ENCODE assay signal across 14 mouse cellular contexts in genomic region chr8:127229325-127230232, GRCm38 (mm10).
DNase-seq lines count a peak whose midpoint lies in the region; ATAC-seq and TF ChIP-seq lines count a peak whose summit lies in the region.
"Had no signal": no experiment of that assay in that cellular context is flagged by ENCODE, and none has a peak within 500 bp of the region (broad histone marks: within the 10 kb centered on the region; RNA-seq: fewer than 3 reads in every experiment).

No protein-coding gene starts in this region.

- peaks cover 37% of the 10 kb centered on the region for H3K4me1 ChIP-seq in kidney, embryonic 16.5 days (ENCODE audit: insufficient read depth, low read length)
- H3K4me1 ChIP-seq in stomach, embryonic 16.5 days (ENCODE audit: control insufficient read depth, insufficient read depth, low read length): peaks cover 22% of the 10 kb centered on the region
- H3K4me1 ChIP-seq in stomach, postnatal 0 days (replicated peaks; ENCODE audit: control insufficient read depth, insufficient read depth): 0 out of 2 replicates have a peak, but pooled peaks cover 5% of the 10 kb centered on the region

- no peaks in the 10 kb centered on the region for H3K27me3 ChIP-seq in kidney, embryonic 16.5 days (ENCODE audit: insufficient read depth, low read length)
- H3K27me3 ChIP-seq in stomach, embryonic 16.5 days (ENCODE audit: control insufficient read depth, insufficient read depth, low read length): no peaks in the 10 kb centered on the region
- H3K27me3 ChIP-seq in stomach, postnatal 0 days (ENCODE audit: control insufficient read depth, insufficient read depth, low read length): no peaks in the 10 kb centered on the region

- H3K27ac ChIP-seq in kidney, embryonic 16.5 days (ENCODE audit: low read length): peak overlapping the region; percentile 71
- no peak overlapping the region for H3K27ac ChIP-seq in stomach, embryonic 16.5 days (ENCODE audit: low read length)
- H3K27ac ChIP-seq in stomach, postnatal 0 days (replicated peaks): no peak overlapping the region
- H3K27ac ChIP-seq: heart, adult 2 months; liver, embryonic 14.5 days had no signal

- H3K36me3 ChIP-seq in kidney, embryonic 16.5 days (ENCODE audit: insufficient read depth, low read length): no peaks in the 10 kb centered on the region
- H3K36me3 ChIP-seq in stomach, embryonic 16.5 days (ENCODE audit: control insufficient read depth, insufficient read depth, low read length): no peaks in the 10 kb centered on the region
- no peaks in the 10 kb centered on the region for H3K36me3 ChIP-seq in stomach, postnatal 0 days (ENCODE audit: control insufficient read depth, insufficient read depth, low read length)

- no peak for TF ChIP-seq CTCF in stomach, postnatal 0 days (IDR thresholded peaks at IDR 0.05; ENCODE audit: low read depth)

- H3K9me3 ChIP-seq in kidney, embryonic 16.5 days (ENCODE audit: low read length): no peaks in the 10 kb centered on the region
- H3K9me3 ChIP-seq in stomach, embryonic 16.5 days (replicated peaks; ENCODE audit: control insufficient read depth, low read length): no peaks in the 10 kb centered on the region
- H3K9me3 ChIP-seq in stomach, postnatal 0 days (ENCODE audit: control insufficient read depth, low read length): no peaks in the 10 kb centered on the region

- H3K4me2 ChIP-seq in kidney, embryonic 16.5 days (replicated peaks; ENCODE audit: low read depth, low read length): no peak overlapping the region
- H3K4me2 ChIP-seq in stomach, embryonic 16.5 days (ENCODE audit: low read depth, low read length): no peak overlapping the region
- H3K4me2 ChIP-seq in stomach, postnatal 0 days (replicated peaks; ENCODE audit: low read depth): no peak overlapping the region

- peak; percentile 10 to 26 for DNase-seq in heart, adult 9 months (ENCODE audit: low spot score in 2 of 2)
- DNase-seq in heart, adult 8-10 months (ENCODE audit: low spot score): no peak
- no peak for DNase-seq in kidney, adult 18-20 months
- no peak for DNase-seq in stomach, postnatal 0 days (ENCODE audit: low spot score)
- DNase-seq in yolk sac, embryonic 10.5 days (ENCODE audit: low spot score): peak; percentile 56
- no peak for DNase-seq in ovary, postnatal 10 days (ENCODE audit: low spot score)
- DNase-seq: cerebellum, adult 11 months; lung, postnatal 4 days; right cerebral cortex, postnatal 4 days; thymus, postnatal 4 days had no signal

- TF ChIP-seq EP300 in stomach, postnatal 0 days (optimal IDR thresholded peaks at IDR 0.05): no peak

- H3K4me3 ChIP-seq in kidney, embryonic 16.5 days (ENCODE audit: low read length): no peak overlapping the region
- H3K4me3 ChIP-seq in stomach, embryonic 16.5 days (replicated peaks; ENCODE audit: low read length): no peak overlapping the region
- no peak overlapping the region for H3K4me3 ChIP-seq in stomach, postnatal 0 days (ENCODE audit: low read depth, low read length)
- H3K4me3 ChIP-seq: heart, adult 2 months had no signal

- 48% methylated on average over 15 of the region's 15 CpGs for WGBS in kidney, embryonic 16.5 days
- WGBS in stomach, embryonic 16.5 days: 57% methylated on average over 15 of the region's 15 CpGs
- WGBS in stomach, postnatal 0 days: 60% methylated on average over 15 of the region's 15 CpGs

- H3K9ac ChIP-seq in kidney, embryonic 16.5 days (replicated peaks; ENCODE audit: low read length): no peak overlapping the region
- no peak overlapping the region for H3K9ac ChIP-seq in stomach, embryonic 16.5 days (ENCODE audit: low read length)
- no peak overlapping the region for H3K9ac ChIP-seq in stomach, postnatal 0 days (ENCODE audit: low read length)
- H3K9ac ChIP-seq: liver, embryonic 14.5 days had no signal

- peak; percentile 85 for ATAC-seq in kidney, embryonic 16.5 days (ENCODE audit: low FRiP score, low TSS enrichment)
- 0 out of 2 replicates have a peak, but pooled peaks have one; percentile 24 for ATAC-seq in stomach, embryonic 16.5 days (ENCODE audit: insufficient read depth, low FRiP score)
- no peak for ATAC-seq in stomach, postnatal 0 days (ENCODE audit: low FRiP score, low TSS enrichment)

Comparison
In these comparisons a context has a peak if more than half of its experiments do, and no peak if none do; other contexts are left out.
1. DNase-seq: peak in heart, adult 9 months (2 of 2) and yolk sac, embryonic 10.5 days (single experiment); none in heart, adult 8-10 months (single experiment), kidney, adult 18-20 months (single experiment), stomach, postnatal 0 days (single experiment) and ovary, postnatal 10 days (single experiment).